Mouse (Mus musculus): ENCODE results near the gene Epha8. TPM values are rescaled to one million over a fixed set of nuclear protein-coding genes. Genes with fewer than 3 reads are reported as not detected.

Gene Epha8
- total RNA-seq (2014; fragmentation: Nextera tagmentation), result not detected in 2 replicates
- total RNA-seq (2017), result not detected in 2 replicates

GRCm38 (mm10) chr4:136956751-136957446, at the start of gene Epha8:
Epha8 (minus strand) TSS chr4:136956816.
- no peak for ATAC-seq (replicated peaks; ENCODE audit: low FRiP score, low TSS enrichment, poor library complexity, severe bottlenecking)

GRCm38 (mm10) chr4:137001825-137002224, 45.2 kb upstream of the Epha8 start:
- no peak for ATAC-seq (replicated peaks; ENCODE audit: low FRiP score, low TSS enrichment, poor library complexity, severe bottlenecking)

GRCm38 (mm10) chr4:137001020-137001419, 44.4 kb upstream of the Epha8 start:
- no peak for ATAC-seq (replicated peaks; ENCODE audit: low FRiP score, low TSS enrichment, poor library complexity, severe bottlenecking)

GRCm38 (mm10) chr4:136998371-136998770, 41.8 kb upstream of the Epha8 start:
- no peak for ATAC-seq (replicated peaks; ENCODE audit: low FRiP score, low TSS enrichment, poor library complexity, severe bottlenecking)

- no peak for ATAC-seq (replicated peaks; ENCODE audit: low FRiP score, low TSS enrichment, poor library complexity, severe bottlenecking)
Observed at GRCm38 (mm10) chr4:136997723-136998345, 41.2 kb upstream of the Epha8 start.

- no peak for ATAC-seq (replicated peaks; ENCODE audit: low FRiP score, low TSS enrichment, poor library complexity, severe bottlenecking)
Observed at GRCm38 (mm10) chr4:136996933-136997332, 40.3 kb upstream of the Epha8 start.

GRCm38 (mm10) chr4:136995361-136995760, 38.7 kb upstream of the Epha8 start:
- no peak for ATAC-seq (replicated peaks; ENCODE audit: low FRiP score, low TSS enrichment, poor library complexity, severe bottlenecking)

GRCm38 (mm10) chr4:136981993-136982695, 25.5 kb upstream of the Epha8 start:
- no peak for ATAC-seq (replicated peaks; ENCODE audit: low FRiP score, low TSS enrichment, poor library complexity, severe bottlenecking)

GRCm38 (mm10) chr4:136981347-136981746, 24.7 kb upstream of the Epha8 start:
- 0 out of 2 replicates have a peak, but pooled peaks have one; percentile 27 for ATAC-seq (replicated peaks; ENCODE audit: low FRiP score, low TSS enrichment, poor library complexity, severe bottlenecking)

- no peak for ATAC-seq (replicated peaks; ENCODE audit: low FRiP score, low TSS enrichment, poor library complexity, severe bottlenecking)
Observed at GRCm38 (mm10) chr4:136980921-136981320, 24.3 kb upstream of the Epha8 start.

- ATAC-seq (replicated peaks; ENCODE audit: low FRiP score, low TSS enrichment, poor library complexity, severe bottlenecking), result no peak
Observed at GRCm38 (mm10) chr4:136977244-136977643, 20.6 kb upstream of the Epha8 start.

GRCm38 (mm10) chr4:136970939-136971338, 14.3 kb upstream of the Epha8 start:
- peak; percentile 45; the same call in 1 of the 2 replicates for ATAC-seq (replicated peaks; ENCODE audit: low FRiP score, low TSS enrichment, poor library complexity, severe bottlenecking)

GRCm38 (mm10) chr4:136969503-136970276, 13.1 kb upstream of the Epha8 start:
- no peak for ATAC-seq (replicated peaks; ENCODE audit: low FRiP score, low TSS enrichment, poor library complexity, severe bottlenecking)

- no peak for ATAC-seq (replicated peaks; ENCODE audit: low FRiP score, low TSS enrichment, poor library complexity, severe bottlenecking)
Observed at GRCm38 (mm10) chr4:136969096-136969495, 12.5 kb upstream of the Epha8 start.

- ATAC-seq (replicated peaks; ENCODE audit: low FRiP score, low TSS enrichment, poor library complexity, severe bottlenecking), result no peak
Observed at GRCm38 (mm10) chr4:136967511-136967910, 10.9 kb upstream of the Epha8 start.

GRCm38 (mm10) chr4:136966493-136967390, 10.1 kb upstream of the Epha8 start:
- ATAC-seq (replicated peaks; ENCODE audit: low FRiP score, low TSS enrichment, poor library complexity, severe bottlenecking), result no peak

GRCm38 (mm10) chr4:136964990-136965421, 8.4 kb upstream of the Epha8 start:
- no peak for ATAC-seq (replicated peaks; ENCODE audit: low FRiP score, low TSS enrichment, poor library complexity, severe bottlenecking)

GRCm38 (mm10) chr4:136962447-136962846, 5.8 kb upstream of the Epha8 start:
- ATAC-seq (replicated peaks; ENCODE audit: low FRiP score, low TSS enrichment, poor library complexity, severe bottlenecking), result no peak

Data from megakaryocyte-erythroid progenitor cell, adult 5-6 weeks (primary cell).